Mouse (Mus musculus): ENCODE measurements around the gene Cpt1b.

The Cpt1b gene

DNA sequence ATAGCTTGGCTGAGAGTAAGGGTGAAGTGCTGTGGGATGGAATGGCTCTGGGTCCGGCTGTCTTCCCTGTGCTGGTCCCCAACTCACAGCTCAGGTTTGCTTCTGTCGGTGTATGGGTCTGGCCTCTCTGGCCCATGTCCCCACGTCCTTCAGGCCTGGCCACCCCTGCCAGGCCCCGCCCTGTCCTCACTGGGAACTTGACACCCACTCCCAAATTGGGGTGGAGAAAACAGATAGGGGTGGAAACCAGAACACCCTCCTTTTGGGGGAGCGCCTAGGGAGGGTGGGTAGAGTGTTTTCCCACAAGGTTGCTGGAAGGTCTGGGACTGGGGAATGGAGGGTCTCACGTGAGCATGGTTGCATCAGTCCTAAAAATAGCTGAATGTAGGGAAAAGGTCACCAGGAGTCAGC lies at the start of gene Cpt1b:
Gene Cpt1b, minus strand, starts transcription at position 153 of the 411 bp plus-strand sequence.
- DNase-seq (ENCODE audit: low read depth), result no peak

DNA sequence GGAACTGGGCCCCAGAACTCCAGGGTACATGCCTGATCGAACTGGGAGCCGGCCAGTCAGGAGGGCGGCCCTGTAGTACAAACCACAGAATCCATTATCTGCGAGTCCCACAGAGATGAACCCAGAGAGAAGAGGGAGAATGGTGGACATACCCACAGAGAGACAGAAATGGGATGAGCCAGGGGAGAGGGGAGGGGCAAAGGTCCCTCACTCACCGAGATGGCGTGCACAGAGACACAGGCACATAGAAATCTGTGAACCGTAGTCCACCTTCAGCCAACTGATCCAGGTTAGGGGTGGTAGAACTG lies 49.6 kb upstream of the Cpt1b start:
- DNase-seq (ENCODE audit: low read depth), result no peak

DNA sequence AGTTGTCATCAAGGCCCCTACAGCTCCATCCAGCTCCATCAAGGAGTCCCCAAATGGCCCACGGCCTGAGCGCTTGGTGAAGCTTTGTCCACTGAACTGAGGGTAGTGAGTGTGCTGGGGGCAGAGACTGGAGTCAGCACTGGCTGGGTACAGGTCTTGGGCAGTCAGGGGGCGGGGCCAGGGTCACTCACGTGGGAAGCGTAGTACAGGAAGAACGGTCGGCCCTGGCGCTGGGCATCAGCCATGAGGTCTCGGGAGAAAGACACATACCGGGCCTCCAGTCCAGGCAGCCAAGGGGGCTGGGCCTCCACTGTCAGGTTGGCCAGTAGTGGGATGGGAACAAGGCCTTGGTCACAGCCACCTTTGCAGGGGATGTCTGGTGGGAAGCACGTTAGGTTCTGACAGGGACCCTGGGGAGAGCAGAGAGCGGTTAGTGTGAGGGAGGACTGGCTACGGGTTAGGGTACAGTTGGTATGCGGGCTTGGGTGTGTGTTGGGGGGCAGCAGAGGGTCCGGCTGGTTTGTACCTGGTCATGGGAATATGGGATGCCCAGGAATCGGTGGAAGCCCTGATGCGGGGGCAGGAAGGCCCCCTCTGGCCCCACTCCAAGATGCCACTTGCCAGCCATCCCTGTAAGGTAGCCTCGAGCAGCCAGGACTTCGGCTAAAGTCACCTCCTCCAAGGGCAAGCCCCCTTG lies 49.1 kb upstream of the Cpt1b start:
- no peak for DNase-seq (ENCODE audit: low read depth)

DNA sequence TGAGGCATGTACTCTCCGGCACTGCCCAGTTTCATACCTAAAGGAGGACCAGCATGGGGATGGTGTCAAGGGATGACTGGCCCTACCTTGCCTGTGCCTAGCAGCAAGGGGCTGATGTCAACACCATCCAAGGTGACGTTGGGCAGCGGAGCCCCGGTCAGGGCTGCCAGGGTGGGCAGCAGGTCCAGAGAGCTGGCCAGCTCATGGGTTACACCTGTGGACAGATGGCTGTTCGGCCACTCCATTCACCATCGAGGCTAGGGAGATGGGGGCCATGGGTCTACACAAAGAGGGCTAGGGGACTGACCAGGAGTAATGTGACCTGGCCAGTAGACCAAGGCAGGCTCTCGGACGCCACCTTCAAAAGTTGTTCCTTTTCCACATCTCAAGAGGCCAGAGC lies 48.3 kb upstream of the Cpt1b start:
- DNase-seq (ENCODE audit: low read depth), result no peak

DNA sequence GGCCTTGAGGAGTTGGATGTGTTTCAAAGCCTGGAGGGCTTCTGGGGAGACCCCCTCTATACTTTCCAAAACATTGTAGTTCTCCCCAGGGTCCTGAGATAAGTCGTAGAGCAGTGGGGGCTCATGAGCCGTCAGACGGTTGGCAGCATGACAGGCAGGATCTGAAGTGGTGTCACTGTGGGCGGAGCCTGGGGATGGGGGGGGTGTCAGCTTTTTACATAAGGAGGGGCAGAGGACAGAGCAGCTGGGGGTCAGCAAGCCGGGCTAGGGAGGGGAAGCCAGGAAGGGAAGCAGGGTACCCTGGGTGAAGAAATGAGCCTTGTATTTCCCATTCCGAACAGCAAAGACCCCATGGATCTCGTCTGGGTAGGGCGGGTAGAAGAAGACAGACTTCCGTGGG lies 47.7 kb upstream of the Cpt1b start:
- no peak for DNase-seq (ENCODE audit: low read depth)

DNA sequence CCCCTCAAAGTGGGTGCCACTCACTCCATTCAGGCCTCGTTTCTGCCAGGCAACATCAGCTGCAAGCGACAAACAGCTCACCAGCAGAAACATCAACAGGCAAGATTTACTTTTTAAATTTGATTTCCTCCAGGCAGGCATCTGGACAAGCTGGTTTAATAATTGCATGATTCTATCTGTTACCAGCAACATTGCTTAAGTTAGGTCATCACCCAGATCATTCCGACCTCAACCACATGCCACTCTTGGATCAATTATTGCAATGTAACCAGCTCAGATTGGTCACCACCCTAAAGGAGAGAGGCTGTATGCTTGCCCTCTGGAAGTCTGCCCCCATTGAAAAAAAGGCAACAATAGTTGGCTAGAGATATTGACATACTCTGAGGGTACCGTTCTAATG lies 45.8 kb upstream of the Cpt1b start:
- DNase-seq (ENCODE audit: low read depth), result no peak

GRCm38 (mm10) chr15:89468577-89468976 lies 42.9 kb upstream of the Cpt1b start:
- DNase-seq (ENCODE audit: low read depth), result no peak

- no peak for DNase-seq (ENCODE audit: low read depth)
Measured at GRCm38 (mm10) chr15:89465052-89465451, 39.4 kb upstream of the Cpt1b start.

DNA sequence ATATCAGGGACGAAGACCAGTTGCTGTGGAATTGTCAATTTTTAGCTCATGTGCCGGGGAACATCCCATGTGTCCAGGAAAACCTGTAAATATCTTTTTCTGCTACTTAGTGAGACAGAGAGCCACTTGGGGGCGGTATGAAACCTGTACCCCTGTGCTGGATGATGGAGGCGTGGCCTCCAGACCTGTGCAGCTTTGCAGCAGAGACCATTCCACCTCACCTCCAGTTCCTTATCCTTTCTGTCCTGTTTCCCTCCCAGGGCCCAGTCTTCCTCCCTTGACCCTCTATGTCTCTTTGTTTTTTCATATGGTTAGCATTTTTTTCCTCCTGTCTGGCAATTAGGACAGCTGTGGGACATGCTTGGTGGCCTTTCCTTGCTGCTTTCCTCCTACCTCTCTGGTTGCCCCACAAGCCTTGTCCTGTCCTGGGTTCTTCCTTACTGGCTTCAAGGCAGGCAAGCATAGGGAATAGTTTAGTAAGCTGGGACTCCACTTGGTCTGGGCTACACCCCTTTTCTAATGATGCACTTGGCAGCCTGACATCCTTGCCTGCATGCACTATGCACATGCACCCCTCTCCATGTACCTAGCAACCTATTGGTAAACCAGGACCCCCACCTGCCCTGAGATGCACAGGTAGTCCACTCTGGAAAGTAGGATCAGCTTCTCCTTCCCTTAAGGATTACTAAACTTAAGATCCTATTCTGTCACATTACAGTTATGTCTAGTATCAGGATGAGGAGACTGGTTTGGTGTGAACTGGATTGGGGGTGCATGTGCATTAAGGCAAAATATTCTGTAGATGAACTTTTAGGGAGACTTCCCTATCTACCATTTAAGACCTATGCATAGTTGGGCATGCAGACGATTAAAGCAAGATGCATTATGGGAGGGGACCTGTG lies 37.9 kb upstream of the Cpt1b start:
- DNase-seq (ENCODE audit: low read depth), result no peak

- DNase-seq (ENCODE audit: low read depth), result no peak
Measured at GRCm38 (mm10) chr15:89462176-89462575, 36.5 kb upstream of the Cpt1b start.

DNA sequence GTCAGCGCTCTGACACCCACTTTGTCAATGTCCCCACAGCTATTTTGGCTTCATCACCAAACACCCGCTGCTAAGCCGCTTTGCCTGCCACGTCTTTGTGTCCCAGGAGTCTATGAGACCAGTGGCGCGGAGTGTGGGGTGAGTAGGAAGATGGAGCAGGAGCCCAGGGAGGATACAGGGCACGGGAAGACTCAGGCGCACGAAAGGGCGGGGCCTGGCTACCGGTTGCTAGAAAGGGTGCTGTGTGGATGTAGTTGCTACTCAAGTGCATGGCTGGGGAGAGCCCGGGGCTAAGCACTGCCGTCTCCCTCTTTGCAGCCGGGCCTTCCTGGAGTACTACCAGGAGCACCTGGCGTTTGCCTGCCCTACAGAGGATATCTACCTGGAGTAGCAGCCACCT lies 35.7 kb upstream of the Cpt1b start:
- DNase-seq (ENCODE audit: low read depth), result no peak

- no peak for DNase-seq (ENCODE audit: low read depth)
Measured at GRCm38 (mm10) chr15:89460298-89460697, 34.6 kb upstream of the Cpt1b start.

- no peak for DNase-seq (ENCODE audit: low read depth)
Measured at GRCm38 (mm10) chr15:89459821-89460220, 34.2 kb upstream of the Cpt1b start.

GRCm38 (mm10) chr15:89458942-89459341 lies 33.3 kb upstream of the Cpt1b start:
- DNase-seq (ENCODE audit: low read depth), result no peak

- no peak for DNase-seq (ENCODE audit: low read depth)
Measured at GRCm38 (mm10) chr15:89455642-89456041, 30.0 kb upstream of the Cpt1b start.

GRCm38 (mm10) chr15:89454857-89455256 lies 29.2 kb upstream of the Cpt1b start:
- DNase-seq (ENCODE audit: low read depth), result no peak

DNA sequence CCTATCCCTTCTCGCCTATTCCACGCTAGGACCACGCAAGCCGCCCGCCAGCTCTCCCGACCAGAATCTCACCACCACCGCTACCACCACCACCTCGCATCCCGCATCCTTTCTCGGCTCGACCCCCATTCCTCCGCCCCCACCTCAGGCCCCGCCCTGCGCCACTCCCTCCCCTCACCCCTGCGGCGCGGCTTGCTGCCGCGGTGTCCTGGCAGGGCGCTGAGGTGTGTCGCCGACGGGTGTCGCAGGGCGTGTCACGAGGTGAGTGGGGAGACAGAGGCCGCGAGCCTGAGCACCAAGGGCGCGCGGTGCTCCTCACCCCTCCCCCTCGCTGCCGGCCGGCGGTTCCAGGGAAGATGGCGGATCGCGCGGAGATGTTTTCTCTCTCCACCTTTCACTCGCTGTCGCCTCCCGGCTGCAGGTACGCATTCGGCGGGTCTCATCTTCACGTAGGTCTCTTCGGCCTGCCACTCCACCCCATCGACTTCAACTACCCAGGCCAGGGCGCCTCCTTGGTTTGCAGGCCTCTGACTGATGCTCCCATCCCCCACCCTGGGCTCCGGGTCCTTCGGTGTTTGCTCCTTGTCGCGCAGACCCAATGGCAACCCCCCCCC lies 28.3 kb upstream of the Cpt1b start, which contains the start of gene Mapk8ip2:
Gene Mapk8ip2, plus strand, starts transcription at position 49 of the 614 bp plus-strand sequence.
- DNase-seq (ENCODE audit: low read depth), result no peak

GRCm38 (mm10) chr15:89452906-89453864 lies 27.5 kb upstream of the Cpt1b start:
- peak; percentile 67 for DNase-seq (ENCODE audit: low read depth)

DNA sequence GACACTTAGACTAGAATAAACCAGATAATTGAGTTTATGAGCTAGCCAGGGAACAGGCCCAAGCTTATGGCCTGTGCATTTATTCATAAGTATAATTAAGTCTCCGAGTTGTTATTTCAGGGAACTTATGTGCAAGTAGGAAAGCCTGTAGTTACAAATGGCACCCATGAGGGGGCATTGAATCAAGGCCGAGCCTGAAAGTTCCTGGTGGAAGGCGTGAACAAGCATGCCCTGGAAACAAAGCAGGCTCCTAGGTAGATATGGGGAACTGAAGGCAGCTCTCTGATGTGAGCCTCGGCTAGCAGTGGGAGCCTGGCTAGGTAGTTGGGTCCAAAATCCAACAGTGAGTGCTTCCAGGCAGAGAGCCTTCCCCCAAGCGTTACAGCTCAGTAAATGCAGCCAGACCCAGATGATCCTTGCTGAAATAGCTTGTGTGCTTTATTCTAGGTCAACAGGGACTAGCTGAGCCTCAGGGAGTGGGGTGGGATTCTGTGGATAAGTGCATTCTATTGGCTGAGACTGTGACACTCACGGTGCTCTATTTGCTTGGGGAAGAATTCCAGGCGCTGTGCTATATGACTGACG lies 16.9 kb upstream of the Cpt1b start:
- DNase-seq (ENCODE audit: low read depth), result no peak

DNA sequence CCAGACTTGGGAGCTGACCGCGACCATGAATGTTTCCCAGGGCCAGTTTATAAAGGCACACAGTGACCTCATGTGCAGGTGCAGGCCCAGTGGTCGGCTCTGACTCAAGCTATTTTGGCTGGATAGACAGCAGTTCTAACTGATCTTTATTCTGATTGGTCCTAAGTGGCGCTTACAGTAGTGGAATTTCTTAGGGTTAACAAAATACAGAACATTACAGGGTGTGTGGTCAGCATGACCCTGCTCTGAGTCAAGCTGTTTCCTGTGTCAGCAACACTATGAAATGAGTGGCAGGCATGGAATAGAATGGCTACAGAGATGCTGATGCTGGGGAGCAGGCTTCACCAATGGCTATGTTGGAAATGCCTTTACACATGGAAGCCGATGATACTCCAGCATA lies 10.2 kb upstream of the Cpt1b start:
- no peak for DNase-seq (ENCODE audit: low read depth)

GRCm38 (mm10) chr15:89434136-89434535 lies 8.5 kb upstream of the Cpt1b start:
- no peak for DNase-seq (ENCODE audit: low read depth)

Data from c-Kit-positive CD71-positive TER-119-negative erythroid progenitor cells, embryonic 14.5 days (primary cell).